Mouse (Mus musculus) embryo, embryonic 11 days (tissue): ENCODE data around the gene Cptp.

Experiments used
- DNase-seq: peaks from one replicate; pipeline ENCODE4 v3.0.0-alpha.2; 2015

Gene Cptp

GRCm38 (mm10) chr4:155869317-155870033 is at the start of gene Cptp, which contains the start of gene Ints11:
Gene Cptp, minus strand, starts transcription at chr4:155869440.
Gene Ints11, plus strand, starts transcription at chr4:155869546.
- peak; percentile 97 for DNase-seq

DNA sequence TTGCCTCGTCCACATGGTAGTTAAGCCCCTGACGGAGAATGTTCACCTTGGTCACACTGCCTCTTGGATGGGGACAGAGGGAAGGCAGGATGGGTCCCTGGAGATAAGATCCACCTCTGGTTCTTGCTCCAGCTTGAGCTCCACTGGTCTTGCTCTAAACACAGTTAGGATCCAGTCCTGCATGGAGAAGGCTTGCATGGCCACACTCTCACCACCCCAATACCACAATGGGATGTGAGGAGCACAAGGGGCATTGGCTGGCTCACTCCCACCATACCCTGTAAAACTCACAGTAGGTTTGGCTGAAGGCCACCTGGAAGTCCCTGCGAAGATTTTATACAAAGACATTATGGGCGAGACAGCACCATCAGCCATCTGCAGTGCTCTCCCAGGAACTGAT is 39.5 kb upstream of the Cptp start:
- no peak for DNase-seq

DNA sequence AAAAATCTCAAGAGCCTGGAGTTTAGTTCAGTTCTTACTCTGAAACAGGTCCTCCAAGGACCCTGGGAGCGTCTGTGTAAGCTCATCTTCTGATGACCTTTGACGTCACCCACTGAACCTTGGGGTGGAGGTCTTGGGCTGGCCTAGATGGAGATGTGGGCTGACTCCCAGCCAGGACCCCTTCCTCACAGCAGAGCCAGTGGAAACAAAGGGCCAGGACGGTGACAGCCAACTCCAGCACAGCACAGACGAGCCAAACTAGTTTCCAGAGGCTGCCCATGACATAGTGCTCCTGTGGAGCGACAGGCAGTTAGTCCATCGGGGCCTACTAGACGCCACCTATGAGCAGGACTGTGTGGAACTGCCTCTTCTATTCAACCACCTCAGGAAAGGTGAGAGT is 39.0 kb upstream of the Cptp start:
- no peak for DNase-seq

GRCm38 (mm10) chr4:155907003-155907402 is 37.8 kb upstream of the Cptp start:
- DNase-seq: no peak

DNA sequence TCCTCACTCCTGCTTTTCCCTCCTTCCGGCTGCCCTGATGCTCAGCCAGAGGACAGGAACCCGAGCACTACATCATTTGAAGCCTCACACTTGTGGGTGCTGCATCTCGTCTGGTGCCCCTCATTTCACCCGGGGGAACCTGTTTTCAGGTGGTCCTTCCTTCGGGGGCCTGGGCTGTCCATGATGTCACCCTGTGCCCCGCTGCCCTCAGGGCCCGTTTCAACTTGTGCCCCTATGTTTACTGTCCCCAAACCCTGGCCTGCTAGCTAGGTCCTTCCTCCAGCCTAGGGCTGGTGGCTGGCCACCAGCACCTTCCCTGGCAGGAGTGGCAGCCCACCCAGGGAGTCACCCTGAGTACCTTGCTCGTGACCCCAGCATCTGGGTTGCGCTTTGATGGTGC is 36.9 kb upstream of the Cptp start:
- no peak for DNase-seq

- no peak for DNase-seq
Observed at GRCm38 (mm10) chr4:155905634-155906033, 36.4 kb upstream of the Cptp start.

- peak; percentile 29 for DNase-seq
Observed at GRCm38 (mm10) chr4:155904318-155905102, 35.3 kb upstream of the Cptp start.

DNA sequence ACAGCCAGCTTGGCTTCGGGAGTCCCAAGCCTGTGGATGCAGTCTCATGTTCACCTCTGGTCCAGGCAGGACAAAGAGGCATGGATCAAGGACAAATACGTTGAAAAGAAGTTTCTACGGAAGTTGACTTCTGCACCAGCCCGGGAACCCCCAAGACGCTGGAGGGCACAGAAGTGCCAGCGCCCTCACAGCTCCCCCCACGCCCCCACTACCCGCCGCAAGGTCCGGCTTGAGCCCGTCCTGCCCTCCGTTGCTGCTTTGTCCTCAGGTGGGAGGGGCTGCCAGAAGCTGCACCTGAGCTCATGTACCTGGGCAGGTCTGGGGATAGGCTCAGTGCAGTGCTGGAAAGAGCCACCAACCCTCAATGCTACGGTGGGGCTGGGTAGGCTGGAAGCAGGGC is 34.0 kb upstream of the Cptp start:
- DNase-seq: no peak

DNA sequence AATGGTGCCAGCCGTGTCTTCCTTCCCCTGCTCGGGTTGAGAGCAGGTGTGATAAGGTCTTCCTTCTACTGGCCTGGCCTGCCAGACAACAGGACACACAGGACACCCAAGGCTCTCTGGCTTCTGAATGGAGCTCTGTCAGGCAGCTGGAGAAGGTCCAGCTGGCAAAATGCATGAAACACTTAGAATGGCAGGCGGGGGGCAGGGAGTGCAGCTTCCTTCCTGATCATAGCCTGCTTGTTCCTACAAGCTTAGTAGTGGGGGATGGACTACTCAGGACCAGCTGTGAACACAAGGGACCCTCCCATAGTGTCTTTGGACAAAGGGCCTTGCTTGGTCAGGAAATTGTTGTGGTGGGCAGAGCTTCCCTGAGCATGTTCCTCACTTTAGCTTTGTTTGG is 32.0 kb upstream of the Cptp start:
- no peak for DNase-seq

DNA sequence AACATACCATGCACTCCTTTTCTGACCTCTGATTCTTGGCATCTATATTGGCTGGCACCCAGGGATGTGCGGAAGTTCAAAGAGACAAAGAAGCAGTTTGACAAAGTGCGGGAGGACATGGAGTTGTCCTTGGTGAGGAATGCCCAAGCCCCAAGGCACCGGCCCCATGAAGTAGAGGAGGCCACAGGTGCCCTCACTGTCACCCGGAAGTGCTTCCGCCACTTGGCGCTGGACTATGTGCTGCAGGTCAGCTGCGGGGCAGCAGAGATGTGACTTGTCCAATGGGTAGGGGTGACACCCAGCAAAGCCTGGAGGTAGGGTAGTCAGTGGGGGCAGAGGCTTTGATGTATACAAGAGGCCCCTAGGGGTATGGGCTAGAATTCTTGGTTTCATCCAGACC is 30.1 kb upstream of the Cptp start:
- no peak for DNase-seq

DNA sequence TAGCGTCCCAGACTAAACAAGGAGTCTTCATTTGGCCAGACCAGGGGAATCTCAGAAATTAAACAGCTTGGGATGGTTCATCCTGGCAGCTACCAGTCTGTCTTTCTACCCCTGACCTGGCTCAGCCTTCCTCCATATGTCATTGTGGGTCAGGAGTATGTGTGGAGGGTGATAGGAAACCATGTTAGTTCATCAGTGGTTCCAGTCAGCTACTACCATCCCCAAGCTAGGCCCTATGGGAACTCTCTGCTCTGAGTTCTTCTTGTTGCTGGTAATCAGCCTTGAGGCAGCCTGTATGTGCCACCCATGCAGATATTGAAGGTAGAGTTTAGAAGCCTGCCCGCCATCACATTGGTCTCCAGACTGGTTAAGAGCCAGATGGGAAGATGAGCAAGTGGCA is 29.1 kb upstream of the Cptp start:
- no peak for DNase-seq

GRCm38 (mm10) chr4:155896461-155896860 is 27.2 kb upstream of the Cptp start:
- DNase-seq: no peak

DNA sequence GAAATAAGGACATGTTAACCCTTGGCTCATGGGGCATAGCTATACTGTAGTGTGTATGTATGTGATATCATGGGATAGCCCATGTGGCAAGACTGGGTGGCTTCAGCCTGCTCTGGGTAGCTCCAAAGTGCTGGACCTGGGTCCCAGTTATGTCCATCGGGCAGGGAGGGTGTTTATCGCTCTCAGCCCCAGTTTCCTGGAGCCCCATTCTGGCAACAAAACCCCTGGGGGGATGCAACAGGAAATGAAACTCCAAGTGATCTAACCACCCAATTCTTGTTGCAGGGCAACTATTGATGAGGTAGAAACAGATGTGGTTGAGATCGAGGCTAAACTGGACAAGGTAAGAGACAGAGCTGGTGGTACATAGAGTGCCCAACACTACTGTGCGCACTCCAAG is 26.6 kb upstream of the Cptp start:
- DNase-seq: no peak

- no peak for DNase-seq
Observed at GRCm38 (mm10) chr4:155895216-155895615, 26.0 kb upstream of the Cptp start.

DNA sequence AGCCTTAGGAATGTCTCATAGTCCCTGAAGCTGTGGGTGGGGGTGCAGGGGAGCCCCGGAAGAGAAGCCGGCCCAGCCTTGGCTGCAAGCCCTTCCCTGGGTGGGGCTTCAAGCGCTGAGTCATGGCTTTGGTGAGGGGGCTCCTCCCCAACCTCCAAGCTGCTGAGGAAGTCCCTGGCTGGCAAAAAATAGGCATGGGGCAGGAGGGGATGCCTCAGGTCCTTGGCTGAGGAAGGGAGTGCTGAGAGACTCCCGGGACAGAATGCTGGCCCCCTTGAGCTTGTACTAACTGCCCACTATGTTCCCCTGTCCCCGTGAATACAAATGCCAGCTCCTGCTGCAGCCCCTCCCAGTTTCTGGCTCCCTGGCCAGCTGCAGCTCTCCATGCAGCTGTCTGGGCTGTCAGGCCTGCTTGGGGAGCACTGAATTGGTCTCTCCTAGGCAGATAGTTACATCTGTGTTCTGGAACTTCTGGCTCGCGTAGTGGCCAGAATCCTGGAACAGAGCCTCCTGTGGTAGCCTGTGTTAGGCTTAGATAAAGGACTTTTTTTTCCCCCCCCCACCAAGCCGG is 25.2 kb upstream of the Cptp start:
- no peak for DNase-seq

DNA sequence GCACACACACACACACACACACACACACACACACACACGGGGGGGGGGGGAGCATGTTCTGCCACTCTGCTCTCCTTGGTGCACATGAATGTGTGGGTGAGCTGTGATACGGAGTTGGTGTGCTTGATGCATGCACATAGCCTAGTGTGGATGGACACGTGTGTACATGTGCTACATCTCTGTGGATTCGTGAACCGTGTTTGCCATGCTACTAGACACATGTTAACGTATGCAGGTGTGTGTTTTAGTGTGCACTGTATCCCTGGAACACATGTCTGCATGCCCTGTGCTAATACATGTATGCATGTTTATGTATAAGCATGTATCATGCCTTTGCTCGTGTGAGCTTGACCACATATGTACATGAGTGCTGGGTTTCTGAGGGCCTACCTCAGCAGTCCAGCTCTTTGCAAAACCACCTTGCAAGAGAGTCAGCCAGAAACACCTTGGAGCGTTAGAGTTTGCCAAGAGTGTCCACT is 24.0 kb upstream of the Cptp start:
- DNase-seq: no peak

- DNase-seq: peak; percentile 63
Observed at GRCm38 (mm10) chr4:155892438-155893211, 23.4 kb upstream of the Cptp start.

- peak; percentile 93 for DNase-seq
Observed at GRCm38 (mm10) chr4:155892017-155892416, 22.8 kb upstream of the Cptp start.

DNA sequence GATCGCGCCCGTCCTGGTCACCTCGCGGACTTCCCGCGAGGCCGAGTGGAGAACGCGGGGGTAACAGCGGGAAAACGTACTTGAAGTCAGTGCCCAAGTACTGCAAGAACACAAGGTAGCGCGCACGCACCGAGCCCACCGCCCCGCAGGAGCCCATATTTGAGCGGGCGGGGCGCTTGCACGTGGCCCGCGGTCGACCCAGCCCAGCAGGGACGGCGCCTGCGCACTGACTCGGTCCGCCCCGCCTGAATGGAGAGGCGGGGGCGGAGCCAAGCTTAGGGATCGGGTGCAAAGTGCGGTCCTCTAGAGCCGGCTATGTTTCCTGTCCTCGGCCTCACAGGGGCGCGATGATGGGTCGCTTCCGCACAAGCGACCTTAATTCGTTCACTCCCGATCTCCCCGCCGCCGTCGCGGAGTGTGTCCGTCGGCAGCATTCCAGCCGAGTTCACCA is 22.3 kb upstream of the Cptp start, which contains the start of the genes Pusl1 and Acap3:
TSS of gene Pusl1 (minus strand) at position 231 of the 451 bp plus-strand sequence.
TSS of gene Acap3 (plus strand) at position 272 of the 451 bp plus-strand sequence.
- DNase-seq: peak; percentile 98

- DNase-seq: no peak
Observed at GRCm38 (mm10) chr4:155891011-155891471, 21.8 kb upstream of the Cptp start.

DNA sequence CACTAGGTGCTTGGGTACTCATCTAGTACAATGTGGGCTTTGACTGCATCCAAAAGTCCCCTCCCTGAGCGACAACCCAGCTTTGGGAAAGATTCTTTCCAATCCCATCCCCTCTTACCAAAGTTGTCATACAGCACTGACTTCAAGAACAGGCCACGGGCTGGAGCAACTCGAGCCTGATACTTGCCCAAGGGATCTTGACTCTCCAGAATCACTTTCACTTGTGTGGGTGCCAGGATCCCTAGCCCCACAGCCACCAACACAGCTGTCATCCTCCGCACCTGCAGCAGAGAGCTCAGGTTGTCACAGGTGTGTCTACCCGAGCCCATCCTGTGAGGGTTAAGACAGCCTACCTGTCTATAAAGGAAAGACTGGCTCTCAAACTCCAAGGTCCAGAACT is 20.1 kb upstream of the Cptp start:
- DNase-seq: no peak

GRCm38 (mm10) chr4:155888181-155888580 is 18.9 kb upstream of the Cptp start:
- no peak for DNase-seq

DNA sequence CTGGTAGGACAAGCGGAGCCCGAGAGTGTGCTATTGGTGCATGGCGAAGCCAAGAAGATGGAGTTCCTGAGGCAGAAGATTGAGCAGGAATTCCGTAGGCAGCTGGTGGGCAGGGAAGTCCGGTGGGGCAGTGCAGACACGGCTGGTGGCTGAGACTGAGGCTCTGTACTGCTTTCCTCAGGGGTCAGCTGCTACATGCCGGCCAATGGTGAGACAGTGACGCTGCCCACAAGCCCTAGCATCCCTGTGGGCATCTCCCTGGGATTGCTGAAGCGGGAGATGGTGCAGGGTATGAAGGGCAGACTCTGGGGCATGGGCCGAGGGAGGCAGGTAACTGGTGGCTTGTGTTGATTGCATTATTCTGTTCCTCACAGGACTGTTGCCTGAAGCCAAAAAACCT is 18.4 kb upstream of the Cptp start:
- DNase-seq: no peak
